Mouse (Mus musculus) activated CD4-positive, CD25-positive, alpha-beta regulatory T cell, adult 4 months (primary cell): ENCODE measurements around the gene Ilkap. TPM values are rescaled to one million over a fixed set of nuclear protein-coding genes. Genes with fewer than 3 reads are reported as not detected.

ENCODE experiments used
- ATAC-seq: one replicate; pipeline ENCODE4 v1.8.0; 2017
- polyA plus RNA-seq, 2 experiments: library from polyadenylated mRNA; unstranded; fragments of 100-300 nt; shearing (Covaris generic); gene quantifications; one replicate each; pipeline ENCODE4 v1.2.1; 2017

Ilkap gene
- polyA plus RNA-seq, 2 experiments from 2014 or later = 37.7 to 41.9 TPM

GRCm38 (mm10) chr1:91352277-91352676, 46.3 kb downstream of the Ilkap start:
- no peak for ATAC-seq

- ATAC-seq = no peak
Observed at GRCm38 (mm10) chr1:91351249-91351648, 47.4 kb downstream of the Ilkap start.

GRCm38 (mm10) chr1:91350841-91351240, 47.8 kb downstream of the Ilkap start, which contains the start of gene Klhl30:
TSS of gene Klhl30 (plus strand) at chr1:91351016.
- ATAC-seq = no peak

GRCm38 (mm10) chr1:91346892-91347291, 51.7 kb downstream of the Ilkap start:
- ATAC-seq = peak; percentile 61

- no peak for ATAC-seq
Observed at GRCm38 (mm10) chr1:91344921-91345685, 53.5 kb downstream of the Ilkap start.

- no peak for ATAC-seq
Observed at GRCm38 (mm10) chr1:91344001-91344400, 54.6 kb downstream of the Ilkap start.

- no peak for ATAC-seq
Observed at GRCm38 (mm10) chr1:91337355-91337754, 61.3 kb downstream of the Ilkap start.

- no peak for ATAC-seq
Observed at GRCm38 (mm10) chr1:91333582-91333981, 65.0 kb downstream of the Ilkap start.

GRCm38 (mm10) chr1:91332102-91332501, 66.5 kb downstream of the Ilkap start:
- ATAC-seq = no peak

GRCm38 (mm10) chr1:91325488-91326042, 73.0 kb downstream of the Ilkap start:
- no peak for ATAC-seq

- ATAC-seq = no peak
Observed at GRCm38 (mm10) chr1:91324646-91325045, 74.0 kb downstream of the Ilkap start.

Other genes with a start within 250 kb of the Ilkap start
- gene Ramp1, start 219.0 kb downstream of the Ilkap start, polyA plus RNA-seq = 10 to 100 TPM; 25.3 to 30.0 TPM
- gene Ube2f, start 148.5 kb downstream of the Ilkap start, polyA plus RNA-seq = 10 to 100 TPM; 74.4 to 95.6 TPM
- gene Scly, start 100.5 kb downstream of the Ilkap start, polyA plus RNA-seq = 10 to 100 TPM; 42.0 to 57.3 TPM
- gene Espnl, start 76.7 kb downstream of the Ilkap start, polyA plus RNA-seq = not detected
- not detected for gene Klhl30, start 47.8 kb downstream of the Ilkap start, polyA plus RNA-seq
- not detected for gene Erfe, start 32.4 kb downstream of the Ilkap start, polyA plus RNA-seq
- gene Hes6, start 15.2 kb upstream of the Ilkap start, polyA plus RNA-seq = 10 to 100 TPM; 14.6 to 17.3 TPM
- under 1 TPM; 0.52 to 0.89 TPM for gene Per2, start 60.5 kb upstream of the Ilkap start, polyA plus RNA-seq
- 1 to 10 TPM; 3.0 to 3.1 TPM for gene Traf3ip1, start 95.8 kb upstream of the Ilkap start, polyA plus RNA-seq
- gene Asb1, start 141.7 kb upstream of the Ilkap start, polyA plus RNA-seq = 1 to 10 TPM; 2.3 to 2.8 TPM